Mouse (Mus musculus) thymus, adult 2 months (tissue): Measurements from ENCODE around the gene Cd160.

ENCODE experiments used
- CTCF ChIP-seq: fragments of 200-500 bp; IDR thresholded peaks from 2 replicates; pipeline ENCODE4 v1.5.1; 2012; ENCODE audit warnings: mild to moderate bottlenecking, control low read depth, low read length, moderate library complexity, borderline replicate concordance; ENCODE audit not compliant: control insufficient read depth, poor library complexity, insufficient read depth; ENCODE audit errors: extremely low read depth
- POLR2A ChIP-seq: fragments of 200-500 bp; IDR thresholded peaks from 2 replicates; pipeline ENCODE4 v1.6.1; 2012; ENCODE audit warnings: mild to moderate bottlenecking, low read length, control low read depth, moderate library complexity; ENCODE audit not compliant: control insufficient read depth, poor library complexity, insufficient read depth; ENCODE audit errors: extremely low read depth

DNA sequence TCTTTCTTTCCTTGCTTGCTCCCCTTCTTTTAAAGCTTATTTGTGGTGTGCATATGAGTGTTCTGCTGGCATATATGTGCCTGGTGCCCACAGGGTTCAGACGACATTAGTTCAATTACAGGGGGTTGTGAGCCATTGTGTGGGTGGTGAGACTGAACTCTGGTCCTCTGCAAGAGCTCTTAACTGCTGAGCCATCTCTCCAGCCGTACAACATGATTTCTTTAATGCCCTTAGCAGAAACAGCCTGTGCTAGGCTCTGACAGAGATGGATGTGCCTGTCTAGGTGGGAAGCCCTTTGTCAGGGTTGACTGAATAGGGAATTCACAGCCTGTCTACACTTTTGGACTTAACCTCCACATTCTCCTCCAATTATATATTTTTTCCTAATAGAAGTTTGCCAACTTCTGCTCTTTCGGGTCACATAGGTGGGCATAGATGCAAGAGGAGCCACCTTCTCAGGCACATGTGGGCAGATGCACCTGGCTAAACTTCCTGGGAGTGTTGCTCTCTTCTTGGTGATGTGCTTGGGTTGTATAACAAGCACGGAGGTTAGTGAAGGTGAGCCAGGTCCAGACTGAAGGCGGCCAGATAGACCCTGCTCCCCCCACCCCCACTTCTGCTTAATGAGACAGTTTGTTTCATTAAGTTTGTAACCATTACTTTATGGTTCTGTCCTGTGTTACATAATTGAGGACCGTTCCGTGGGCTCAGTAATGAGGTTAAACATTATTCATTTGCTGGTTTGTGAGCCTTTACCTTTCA is 5.6 kb upstream of the Cd160 start:
- TF ChIP-seq CTCF (no peak), POLR2A (no peak)
